Mouse (Mus musculus): ENCODE data around the gene Tenm2. TPM values are rescaled to one million over a fixed set of nuclear protein-coding genes. Genes with fewer than 3 reads are reported as not detected.

Tenm2 gene
- polyA plus RNA-seq, 1 experiment, result not detected

DNA sequence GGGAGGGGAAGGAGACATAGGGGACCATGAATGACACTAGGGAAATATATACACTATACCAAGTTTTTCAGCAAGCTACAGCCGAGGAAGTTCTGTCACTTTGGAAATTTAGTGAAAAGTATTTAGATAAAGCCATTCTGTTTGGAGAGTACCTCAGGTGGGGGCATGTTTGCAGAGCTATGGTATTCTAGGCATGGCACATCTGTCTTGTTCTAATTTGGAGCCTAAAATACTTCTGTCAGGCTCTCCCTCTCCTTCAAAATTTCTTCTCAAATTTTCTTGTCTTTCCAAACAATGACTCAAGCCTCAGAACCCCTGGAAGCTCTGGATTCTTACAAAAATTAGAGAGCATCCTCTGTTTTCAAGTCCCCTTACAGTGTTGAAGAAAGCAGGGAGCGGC, 13.0 kb downstream of the Tenm2 start:
- 59% methylated on average over 2 of the region's 2 CpGs for WGBS
- H3K27ac ChIP-seq (ENCODE audit: control insufficient read depth, insufficient read depth, low read depth, low read length, poor library complexity), result no peak overlapping the region
- TF ChIP-seq CTCF (IDR thresholded peaks at IDR 0.05; ENCODE audit: control insufficient read depth, insufficient read depth, low read length) (no peak), POLR2A (IDR thresholded peaks at IDR 0.05; ENCODE audit: borderline replicate concordance, control insufficient read depth, low read depth, low read length) (no peak)
- H3K4me3 ChIP-seq (replicated peaks; ENCODE audit: control insufficient read depth, low read depth, low read length), result no peak overlapping the region
- no peaks in the 10 kb centered on the region for H3K4me1 ChIP-seq (ENCODE audit: control insufficient read depth, insufficient read depth, low read length)

DNA sequence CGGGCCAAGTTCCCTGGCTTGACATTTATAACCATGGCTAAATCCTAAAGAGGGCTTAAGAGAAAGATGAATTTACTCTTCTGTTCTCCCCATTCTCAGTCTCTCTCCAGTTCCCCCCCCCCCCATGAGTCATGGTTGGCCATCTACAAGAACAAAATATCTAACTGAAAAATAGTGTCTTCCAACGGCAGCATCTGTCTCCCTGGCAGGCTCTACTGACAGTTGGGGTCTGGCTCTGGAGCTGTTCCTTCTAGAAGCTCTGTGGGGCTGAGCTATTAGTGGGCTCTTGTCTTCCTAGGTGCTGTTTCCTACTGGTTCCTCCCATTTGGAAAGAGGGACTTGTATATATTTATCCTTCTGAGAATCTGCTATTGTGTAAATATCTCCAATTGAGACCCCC, 13.7 kb downstream of the Tenm2 start:
- TF ChIP-seq POLR2A (IDR thresholded peaks at IDR 0.05; ENCODE audit: borderline replicate concordance, control insufficient read depth, low read depth, low read length), result no peak
- TF ChIP-seq CTCF (IDR thresholded peaks at IDR 0.05; ENCODE audit: control insufficient read depth, insufficient read depth, low read length), result no peak
- Histone ChIP-seq H3K4me3 (replicated peaks; ENCODE audit: control insufficient read depth, low read depth, low read length) (no peak overlapping the region), H3K4me1 (ENCODE audit: control insufficient read depth, insufficient read depth, low read length) (no peaks in the 10 kb centered on the region), H3K27ac (ENCODE audit: control insufficient read depth, insufficient read depth, low read depth, low read length, poor library complexity) (no peak overlapping the region)
- 82% methylated on average over 2 of the region's 2 CpGs for WGBS

DNA sequence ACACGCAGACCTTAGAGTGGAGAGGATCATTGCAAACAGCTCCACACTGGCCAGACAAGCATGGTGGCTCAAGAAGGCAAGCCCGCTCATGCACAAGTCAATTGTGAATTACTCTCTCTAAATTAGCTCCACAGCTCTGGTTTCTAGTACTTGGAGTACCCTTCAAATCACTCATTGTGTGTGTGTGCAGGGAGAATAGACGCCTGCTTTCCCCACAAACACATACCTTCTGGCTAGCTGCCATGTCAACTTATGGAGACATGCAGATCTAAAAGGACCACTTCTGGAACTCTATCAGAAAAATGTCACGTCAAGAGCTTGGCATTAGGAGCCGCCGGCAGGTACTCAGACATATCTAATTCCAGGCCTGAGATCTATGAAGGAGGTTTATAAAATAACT, 14.8 kb downstream of the Tenm2 start:
- no peak overlapping the region for H3K4me3 ChIP-seq (replicated peaks; ENCODE audit: control insufficient read depth, low read depth, low read length)
- 80% methylated on average over 6 of the region's 6 CpGs for WGBS
- no peaks in the 10 kb centered on the region for H3K4me1 ChIP-seq (ENCODE audit: control insufficient read depth, insufficient read depth, low read length)
- TF ChIP-seq CTCF (IDR thresholded peaks at IDR 0.05; ENCODE audit: control insufficient read depth, insufficient read depth, low read length) (no peak), POLR2A (IDR thresholded peaks at IDR 0.05; ENCODE audit: borderline replicate concordance, control insufficient read depth, low read depth, low read length) (no peak)
- no peak overlapping the region for H3K27ac ChIP-seq (ENCODE audit: control insufficient read depth, insufficient read depth, low read depth, low read length, poor library complexity)

DNA sequence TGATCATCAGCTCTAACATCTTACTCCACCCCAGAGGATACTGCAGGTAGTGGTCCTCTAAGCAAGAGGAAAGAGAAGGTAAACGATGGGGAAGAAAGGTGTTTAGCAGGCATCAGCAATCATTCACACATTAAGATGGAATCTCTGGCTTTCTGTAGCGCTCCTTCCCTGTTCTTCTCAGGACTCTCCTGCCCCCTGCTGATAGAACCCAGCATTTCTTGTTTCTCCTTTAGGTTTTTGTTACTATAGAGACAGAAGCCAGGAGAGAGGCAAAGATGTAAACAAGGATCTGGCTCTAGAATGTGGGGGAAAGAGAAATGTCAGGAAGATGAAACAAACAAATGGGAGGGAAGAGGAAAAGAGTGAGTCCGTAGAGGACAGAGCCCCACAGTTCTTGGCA, 49.6 kb downstream of the Tenm2 start:
- 12% methylated on average over 3 of the region's 3 CpGs for WGBS
- TF ChIP-seq POLR2A (IDR thresholded peaks at IDR 0.05; ENCODE audit: borderline replicate concordance, control insufficient read depth, low read depth, low read length), result no peak
- no peak for TF ChIP-seq CTCF (IDR thresholded peaks at IDR 0.05; ENCODE audit: control insufficient read depth, insufficient read depth, low read length)
- H3K4me3 ChIP-seq (replicated peaks; ENCODE audit: control insufficient read depth, low read depth, low read length), result no peak overlapping the region
- H3K4me1 ChIP-seq (ENCODE audit: control insufficient read depth, insufficient read depth, low read length), result no peaks in the 10 kb centered on the region
- no peak overlapping the region for H3K27ac ChIP-seq (ENCODE audit: control insufficient read depth, insufficient read depth, low read depth, low read length, poor library complexity)

DNA sequence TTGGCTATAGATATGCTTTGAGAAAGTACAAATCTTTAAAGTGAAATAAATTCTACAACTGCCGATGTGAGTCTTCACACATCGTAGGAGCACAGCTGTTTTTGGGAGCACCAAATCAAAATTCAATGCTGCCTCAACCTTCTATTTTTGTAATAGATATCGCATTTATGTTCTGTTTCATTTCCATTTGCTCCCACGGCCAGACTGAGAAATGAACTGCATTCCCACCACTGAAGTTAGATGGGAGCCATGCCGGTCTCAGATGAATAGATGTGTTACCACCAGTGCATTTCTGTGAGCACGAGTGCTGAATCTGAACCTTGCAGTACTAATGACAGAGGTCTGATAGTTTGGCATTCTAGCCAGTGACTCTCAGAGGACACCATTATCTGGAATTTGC, 58.3 kb downstream of the Tenm2 start:
- Histone ChIP-seq H3K4me3 (replicated peaks; ENCODE audit: control insufficient read depth, low read depth, low read length) (no peak overlapping the region), H3K27ac (ENCODE audit: control insufficient read depth, insufficient read depth, low read depth, low read length, poor library complexity) (no peak overlapping the region), H3K4me1 (ENCODE audit: control insufficient read depth, insufficient read depth, low read length) (no peaks in the 10 kb centered on the region)
- TF ChIP-seq POLR2A (IDR thresholded peaks at IDR 0.05; ENCODE audit: borderline replicate concordance, control insufficient read depth, low read depth, low read length), result no peak
- TF ChIP-seq CTCF (IDR thresholded peaks at IDR 0.05; ENCODE audit: control insufficient read depth, insufficient read depth, low read length), result no peak
- 80% methylated on average over 6 of the region's 6 CpGs for WGBS

DNA sequence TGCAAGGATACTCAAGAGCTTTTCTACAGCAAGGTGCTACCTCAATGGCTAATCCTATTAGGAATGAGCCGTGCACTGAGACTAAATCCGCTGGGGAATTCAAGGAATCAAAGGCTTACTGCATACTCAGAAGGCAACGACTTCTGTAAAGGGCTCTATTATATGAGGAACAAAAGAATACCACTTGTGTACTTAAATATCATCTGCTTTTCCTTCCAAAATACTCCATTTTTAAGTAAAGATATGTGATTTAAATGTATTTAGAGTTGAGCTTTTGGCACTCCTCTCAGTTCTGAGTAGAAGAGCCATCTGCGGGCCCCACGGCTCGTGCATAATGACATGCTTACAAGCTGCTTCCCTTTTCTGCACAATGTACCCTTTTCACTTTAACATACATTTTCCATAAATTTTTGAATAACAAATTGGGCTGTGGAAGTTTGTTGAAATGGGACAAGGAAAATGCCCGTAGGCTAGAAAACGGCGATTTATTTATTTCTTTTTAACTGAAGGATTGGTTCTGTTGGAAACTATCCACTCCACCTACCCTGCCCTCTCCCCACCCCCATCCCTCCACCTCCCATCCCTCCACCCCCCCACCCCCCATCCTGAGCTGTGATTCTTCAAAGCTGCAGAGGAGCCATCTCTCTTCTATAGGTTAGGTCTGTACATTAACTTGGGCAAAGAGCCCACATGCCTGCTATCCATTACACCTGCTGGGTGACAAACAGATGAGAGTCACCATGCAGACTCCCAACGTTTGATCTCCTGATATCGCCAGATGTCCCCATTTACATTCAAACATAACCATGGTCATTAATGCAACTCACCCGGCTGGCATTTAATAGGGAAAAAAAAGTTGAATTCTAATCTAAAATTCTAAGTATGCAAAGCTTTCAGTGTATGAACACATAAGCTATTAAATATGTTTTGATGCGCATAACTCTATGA, 81.6 kb downstream of the Tenm2 start:
- 49% methylated on average over 13 of the region's 13 CpGs for WGBS
- no peak for TF ChIP-seq POLR2A (IDR thresholded peaks at IDR 0.05; ENCODE audit: borderline replicate concordance, control insufficient read depth, low read depth, low read length)
- no peak for TF ChIP-seq CTCF (IDR thresholded peaks at IDR 0.05; ENCODE audit: control insufficient read depth, insufficient read depth, low read length)
- Histone ChIP-seq H3K4me3 (replicated peaks; ENCODE audit: control insufficient read depth, low read depth, low read length) (no peak overlapping the region), H3K27ac (ENCODE audit: control insufficient read depth, insufficient read depth, low read depth, low read length, poor library complexity) (no peak overlapping the region), H3K4me1 (ENCODE audit: control insufficient read depth, insufficient read depth, low read length) (no peaks in the 10 kb centered on the region)

DNA sequence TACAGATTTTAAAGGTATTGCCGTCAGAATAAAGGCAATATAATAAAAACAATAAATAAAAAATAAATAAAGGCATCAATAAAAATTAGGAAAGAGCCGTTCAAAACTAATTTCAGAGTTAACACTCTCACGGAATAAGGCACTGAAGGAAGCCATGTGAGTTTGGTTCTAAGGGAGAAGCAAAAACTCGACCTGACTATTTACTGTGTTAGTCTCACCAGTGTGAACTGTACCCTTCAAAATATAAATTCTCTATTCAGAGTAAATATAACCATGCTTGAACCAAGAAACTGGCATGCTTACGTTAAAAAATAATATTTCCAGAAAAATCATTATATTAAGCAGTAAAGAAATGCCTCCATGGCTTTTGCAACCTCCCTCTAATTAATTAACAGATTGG, 82.4 kb downstream of the Tenm2 start:
- WGBS, result 60% methylated on average over 5 of the region's 5 CpGs
- TF ChIP-seq CTCF (IDR thresholded peaks at IDR 0.05; ENCODE audit: control insufficient read depth, insufficient read depth, low read length) (no peak), POLR2A (IDR thresholded peaks at IDR 0.05; ENCODE audit: borderline replicate concordance, control insufficient read depth, low read depth, low read length) (no peak)
- H3K27ac ChIP-seq (ENCODE audit: control insufficient read depth, insufficient read depth, low read depth, low read length, poor library complexity), result no peak overlapping the region
- no peaks in the 10 kb centered on the region for H3K4me1 ChIP-seq (ENCODE audit: control insufficient read depth, insufficient read depth, low read length)
- no peak overlapping the region for H3K4me3 ChIP-seq (replicated peaks; ENCODE audit: control insufficient read depth, low read depth, low read length)

DNA sequence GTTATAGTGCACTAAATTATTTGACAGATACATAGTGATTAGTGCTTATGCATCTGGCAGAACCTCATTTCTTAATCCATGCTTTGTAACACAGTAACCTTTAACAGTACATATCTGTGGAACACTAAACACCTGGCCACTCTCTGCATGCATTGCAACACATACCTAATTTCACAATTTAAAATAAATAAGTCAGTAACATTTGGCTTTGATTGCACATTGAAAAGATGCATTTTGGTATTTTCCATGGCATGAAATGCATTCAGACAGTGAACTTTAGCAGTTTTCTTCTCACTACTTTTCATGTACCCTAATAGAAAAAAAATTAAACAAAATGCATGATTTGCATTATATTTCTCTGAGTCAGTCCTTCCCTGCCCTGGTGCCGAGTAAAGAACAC, 85.8 kb downstream of the Tenm2 start:
- no peak overlapping the region for H3K27ac ChIP-seq (ENCODE audit: control insufficient read depth, insufficient read depth, low read depth, low read length, poor library complexity)
- no peak overlapping the region for H3K4me3 ChIP-seq (replicated peaks; ENCODE audit: control insufficient read depth, low read depth, low read length)
- H3K4me1 ChIP-seq (ENCODE audit: control insufficient read depth, insufficient read depth, low read length), result no peaks in the 10 kb centered on the region
- no peak for TF ChIP-seq POLR2A (IDR thresholded peaks at IDR 0.05; ENCODE audit: borderline replicate concordance, control insufficient read depth, low read depth, low read length)
- no peak for TF ChIP-seq CTCF (IDR thresholded peaks at IDR 0.05; ENCODE audit: control insufficient read depth, insufficient read depth, low read length)
- WGBS, result 78% methylated on average over 1 of the region's 1 CpGs

Data from bone marrow, adult 2 months (tissue).